Mouse (Mus musculus) liver, embryonic 14 days (tissue): ENCODE measurements around the gene Pex1. TPM values are rescaled to one million over a fixed set of nuclear protein-coding genes. Genes with fewer than 3 reads are reported as not detected.

Experiments
- polyA plus RNA-seq: library from polyadenylated mRNA; depleted of rRNA; stranded (reverse); fragments of >200 nt; gene quantifications from 2 replicates; pipeline ENCODE4 v1.2.3, GENCODE M21; 2012; rRNA removed

Gene Pex1
- 4.0 and 4.6 TPM in 2 replicates for polyA plus RNA-seq

DNA sequence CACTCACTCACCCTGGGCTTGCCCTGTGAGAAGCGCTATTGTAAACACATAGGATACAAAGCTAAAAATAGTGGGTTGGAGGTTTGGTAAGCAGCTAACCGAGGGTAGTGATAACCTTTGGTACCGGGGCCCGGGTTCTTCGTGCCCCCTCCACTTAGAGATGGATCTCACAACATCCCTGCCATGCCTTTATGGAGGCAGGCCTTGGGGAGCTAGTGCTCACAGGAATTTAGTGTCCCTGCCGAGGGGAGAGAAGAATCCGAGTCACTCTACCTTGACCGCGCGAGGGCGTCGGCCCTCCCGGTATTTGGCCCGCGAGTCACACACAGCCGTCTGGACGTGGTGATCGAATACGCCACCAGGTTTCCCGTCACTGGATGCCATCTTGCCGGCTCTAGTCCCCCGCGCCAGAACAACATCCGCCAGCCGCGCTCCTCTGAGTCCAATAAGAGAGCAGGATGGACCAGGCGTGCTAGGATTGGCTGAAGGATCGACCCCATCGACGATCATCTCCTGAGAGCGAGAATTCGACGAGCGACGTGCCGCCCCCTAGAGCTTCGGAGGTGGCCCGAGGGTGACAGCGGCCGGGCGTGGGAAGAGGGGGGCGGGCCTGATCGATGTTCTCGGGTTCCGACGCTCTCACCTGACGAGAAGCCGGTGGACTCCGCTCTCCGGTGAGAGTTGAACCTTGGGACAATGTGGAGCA is at the start of gene Pex1:
Pex1 (plus strand) TSS at position 374 of the 706 bp plus-strand sequence.

DNA sequence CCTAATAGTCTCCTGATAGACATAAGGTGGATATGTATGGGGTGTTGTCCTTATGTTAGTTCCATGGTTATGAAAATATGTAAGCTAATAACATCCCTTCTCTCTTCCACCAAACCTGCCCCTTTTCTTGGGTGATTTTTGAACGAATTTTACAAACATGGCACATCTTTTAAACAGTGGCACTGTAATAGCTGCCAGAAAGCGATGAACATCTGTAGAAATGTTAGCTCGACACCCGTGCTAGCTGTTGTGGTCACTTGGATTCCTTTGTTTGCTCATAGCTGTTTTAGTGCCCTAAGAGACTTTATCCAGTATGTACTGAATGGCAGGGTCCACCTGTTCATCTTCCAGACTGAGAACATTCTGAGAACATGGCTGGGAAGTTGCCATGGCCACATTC is 24.6 kb upstream of the Pex1 start, which contains the start of gene 1700109H08Rik:
1700109H08Rik (plus strand) TSS at position 301 of the 400 bp plus-strand sequence.

DNA sequence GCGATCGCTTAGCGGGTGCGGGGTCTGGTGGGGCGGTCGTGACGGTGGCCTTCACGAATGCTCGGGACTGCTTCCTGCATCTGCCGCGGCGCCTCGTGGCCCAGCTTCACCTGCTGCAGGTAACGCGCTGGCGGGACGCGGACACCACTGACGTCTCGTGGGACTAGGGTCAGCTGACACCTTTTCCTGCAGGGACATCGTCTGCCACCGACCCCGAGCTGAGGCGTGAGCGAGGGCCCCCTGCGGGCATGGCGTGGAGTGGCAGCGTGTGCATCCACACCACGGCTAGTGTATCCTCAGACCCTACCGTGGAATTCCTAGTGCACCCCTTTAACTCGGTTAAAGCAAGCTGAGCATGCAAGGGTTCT is 517 bp downstream of the Pex1 start, which contains the start of gene Rbm48:
Rbm48 (minus strand) TSS at position 187 of the 368 bp plus-strand sequence.

DNA sequence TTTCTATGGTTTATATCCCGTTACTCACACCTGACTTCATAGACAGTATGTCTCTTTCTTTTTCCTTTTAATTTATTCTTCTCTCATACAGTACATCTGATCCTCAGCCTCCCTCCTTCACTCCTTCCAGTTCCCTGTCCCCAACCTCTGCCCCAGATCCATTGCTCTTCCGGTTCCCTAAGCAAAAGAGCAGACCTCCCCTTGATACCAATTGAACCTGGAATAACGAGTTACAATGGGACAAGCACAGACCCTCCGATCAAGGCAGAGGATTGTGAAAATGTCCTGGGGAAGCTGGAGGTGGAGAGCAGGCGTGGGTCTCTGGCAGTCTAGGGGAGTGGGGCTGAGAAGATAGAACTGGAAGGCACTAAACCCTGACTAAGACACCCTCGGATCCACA is 55.0 kb downstream of the Pex1 start, which contains the start of gene Tmbim7:
Tmbim7 (plus strand) TSS at position 301 of the 400 bp plus-strand sequence.

DNA sequence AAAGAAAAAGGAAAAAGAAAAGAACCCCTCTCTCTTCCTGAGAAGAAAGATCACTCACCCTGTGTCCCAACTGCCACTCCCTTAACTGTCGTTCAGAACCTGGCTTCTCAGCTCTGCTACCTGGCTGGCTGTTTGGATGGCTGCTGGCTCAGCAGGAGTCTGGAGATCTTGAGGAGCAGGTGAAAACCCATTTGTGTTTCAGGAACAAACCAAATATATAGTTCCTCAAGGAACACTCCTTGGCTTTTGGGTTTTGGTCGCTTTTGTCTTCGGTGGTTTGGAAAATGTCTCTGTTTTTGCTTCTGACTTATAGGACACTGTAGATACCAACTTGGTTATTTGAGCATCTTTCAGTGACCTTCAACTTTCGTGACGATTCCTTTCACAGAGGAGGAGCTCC is 61.2 kb downstream of the Pex1 start, which contains the start of gene Gatad1:
Gatad1 (minus strand) TSS at position 101 of the 400 bp plus-strand sequence.

Other genes with a start within 250 kb of the Pex1 start
- gene Fam133b, start 52.2 kb upstream of the Pex1 start, polyA plus RNA-seq = 11.8 and 12.9 TPM in 2 replicates
- 1.4 and 2.1 TPM in 2 replicates for gene 1700109H08Rik, start 24.5 kb upstream of the Pex1 start, polyA plus RNA-seq
- 3.4 and 4.1 TPM in 2 replicates for gene Rbm48, start 519 bp downstream of the Pex1 start, polyA plus RNA-seq
- gene Tmbim7, start 55.1 kb downstream of the Pex1 start, polyA plus RNA-seq = not detected in 2 replicates
- gene Gatad1, start 61.1 kb downstream of the Pex1 start, polyA plus RNA-seq = 23.7 and 29.0 TPM in 2 replicates
- gene Ankib1, start 206.9 kb downstream of the Pex1 start, polyA plus RNA-seq = 3.3 and 3.8 TPM in 2 replicates
- gene Krit1, start 207.1 kb downstream of the Pex1 start, polyA plus RNA-seq = 13.4 and 15.4 TPM in 2 replicates
- 0.01 TPM in 2 replicates for gene Lrrd1, start 249.1 kb downstream of the Pex1 start, polyA plus RNA-seq